In the genomic region with DNA sequence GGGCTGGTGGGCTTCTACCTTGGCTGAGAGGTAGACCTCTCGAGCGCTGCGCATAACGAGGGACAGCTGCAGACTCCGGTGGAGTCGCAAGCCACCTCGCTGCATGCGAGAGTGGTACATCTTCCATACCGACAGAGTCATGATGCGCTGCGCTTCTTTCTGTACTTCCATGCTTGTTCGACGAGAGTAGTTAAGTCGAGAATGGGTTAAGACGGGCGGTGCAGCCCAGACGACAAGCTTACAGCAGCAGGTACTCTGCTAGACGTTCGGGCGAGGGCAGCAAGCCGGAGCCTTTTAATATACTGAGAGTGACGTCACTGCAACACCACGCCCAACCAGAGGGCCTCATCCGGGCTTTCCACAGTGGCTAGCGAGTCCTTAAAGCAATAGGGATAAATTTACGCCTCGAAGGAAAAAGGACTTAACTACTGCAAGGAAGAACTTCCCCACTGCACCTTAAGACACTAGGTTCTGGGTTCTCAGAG, we compare ENCODE assay signal across 1 mouse cellular context.
TF ChIP-seq lines count a peak whose summit lies in the region.

Gene Ier2, minus strand, starts transcription at position 272 of the 485 bp plus-strand sequence.

TF ChIP-seq in MEL, 35 proteins besides CTCF, POLR2A, EP300 and RAD21 (continued from another document):
- TF ChIP-seq MAFK (IDR thresholded peaks at IDR 0.05; ENCODE audit: borderline replicate concordance, low read depth, low read length) (no peak), NRF1 (IDR thresholded peaks at IDR 0.05; ENCODE audit: insufficient read depth, low read depth, low read length, poor library complexity, severe bottlenecking) (no peak), E2F4 (IDR thresholded peaks at IDR 0.05; ENCODE audit: borderline replicate concordance, low read depth, low read length) (peak; percentile 70; the same call in 1 of the 2 replicates), SIN3A (IDR thresholded peaks at IDR 0.05; ENCODE audit: low read length) (peak; percentile 95), GATA1 (IDR thresholded peaks at IDR 0.05; ENCODE audit: low read depth, low read length) (no peak), TBP (IDR thresholded peaks at IDR 0.05; ENCODE audit: low read depth, low read length) (peak; percentile 99), NELFE (IDR thresholded peaks at IDR 0.05; ENCODE audit: low read depth, low read length) (peak; percentile 100), TAL1 (IDR thresholded peaks at IDR 0.05; ENCODE audit: low read length) (no peak), ZC3H11A (IDR thresholded peaks at IDR 0.05; ENCODE audit: low read depth, low read length) (no peak), TCF12 (IDR thresholded peaks at IDR 0.05; ENCODE audit: low read depth, low read length) (peak; percentile 75), ETS1 (IDR thresholded peaks at IDR 0.05; ENCODE audit: low read depth, low read length) (peak; percentile 83), HCFC1 (IDR thresholded peaks at IDR 0.05; ENCODE audit: low read depth, low read length) (peak; percentile 81), ZNF384 (IDR thresholded peaks at IDR 0.05; ENCODE audit: low read depth, low read length) (no peak)
